Mouse (Mus musculus) CH12.LX (cell line): ENCODE data around the gene AL732309.1. TPM values are rescaled to one million over a fixed set of nuclear protein-coding genes. Genes with fewer than 3 reads are reported as not detected.
A peak's percentile ranks its signal among the peaks of the same experiment; 100 is the strongest.

Source experiments
- DNase-seq: peaks from one replicate; pipeline ENCODE4 v3.0.0-alpha.2; 2013; ENCODE audit errors: extremely low read depth
- H3K27ac ChIP-seq: 2 replicates; pipeline ENCODE4 v1.5.1; 2012; ENCODE audit warnings: low read depth, mild to moderate bottlenecking, control low read depth, moderate library complexity; ENCODE audit not compliant: insufficient read depth
- H3K27me3 ChIP-seq: replicated peaks from 2 replicates; pipeline ENCODE3; 2012; ENCODE audit warnings: inconsistent platforms
- H3K36me3 ChIP-seq, 2 experiments: replicated peaks in 1 of 2; 2 replicates each; pipeline versions ENCODE3 to v1.6.1; 2012; ENCODE audit warnings: inconsistent platforms in 1 of 2, low read length in 1 of 2, mild to moderate bottlenecking in 1 of 2, mixed read lengths in 1 of 2, moderate library complexity in 1 of 2; ENCODE audit not compliant: control insufficient read depth in 1 of 2, insufficient read depth in 1 of 2
- H3K4me1 ChIP-seq, 2 experiments: 2 replicates each; pipeline ENCODE4 v1.6.1; 2012; ENCODE audit warnings: inconsistent platforms in 1 of 2, moderate library complexity in 1 of 2; ENCODE audit not compliant: insufficient read depth in 2 of 2, control insufficient read depth in 1 of 2
- H3K4me2 ChIP-seq: 2 replicates; pipeline ENCODE4 v1.6.1; 2012; ENCODE audit warnings: low read depth, mild to moderate bottlenecking, control low read depth; ENCODE audit not compliant: poor library complexity, insufficient read depth, severe bottlenecking
- H3K4me3 ChIP-seq, 3 experiments: fragments of 150-350 bp in 1 of 3; sonication (generic) in 1 of 3; replicated peaks in 1 of 3; 2 replicates each; pipeline versions ENCODE3 to v1.5.1; 2011 to 2012; ENCODE audit warnings: low read depth in 2 of 3, low read length in 2 of 3, mild to moderate bottlenecking in 2 of 3, moderate library complexity in 2 of 3, control low read depth in 1 of 3, improper control_type of control experiment in 1 of 3, inconsistent platforms in 1 of 3, mixed read lengths in 1 of 3; ENCODE audit not compliant: poor library complexity in 1 of 3
- H3K79me2 ChIP-seq: replicated peaks from 2 replicates; pipeline ENCODE4 v1.6.1; 2012; ENCODE audit warnings: mild to moderate bottlenecking, moderate library complexity; ENCODE audit not compliant: control insufficient read depth, poor library complexity, insufficient read depth, severe bottlenecking; ENCODE audit errors: extremely low read depth
- H3K9ac ChIP-seq: 2 replicates; pipeline ENCODE4 v1.6.1; 2012; ENCODE audit warnings: low read depth, mild to moderate bottlenecking, control low read depth, moderate library complexity; ENCODE audit not compliant: insufficient read depth
- H3K9me3 ChIP-seq: replicated peaks from 2 replicates; pipeline ENCODE3; 2012; ENCODE audit warnings: low read length, inconsistent platforms, mixed read lengths
- CHD1 ChIP-seq: IDR thresholded peaks from 2 replicates; pipeline ENCODE4 v1.6.1; 2012; ENCODE audit warnings: low read depth, low read length, improper control_type of control experiment, inconsistent platforms
- CHD2 ChIP-seq: IDR thresholded peaks from 2 replicates; pipeline ENCODE4 v1.6.1; 2011; ENCODE audit warnings: low read length, improper control_type of control experiment
- CTCF ChIP-seq, 2 experiments: IDR thresholded peaks in 1 of 2; conservative IDR thresholded peaks in 1 of 2; 2 replicates each; pipeline ENCODE4 v1.5.1; 2011 to 2012; ENCODE audit warnings: low read depth in 2 of 2, low read length in 2 of 2, improper control_type of control experiment in 1 of 2, inconsistent platforms in 1 of 2, mild to moderate bottlenecking in 1 of 2, moderate library complexity in 1 of 2
- ELF1 ChIP-seq: IDR thresholded peaks from 2 replicates; pipeline ENCODE4 v1.6.1; 2014; ENCODE audit warnings: low read depth, mild to moderate bottlenecking, inconsistent platforms, low read length, improper control_type of control experiment
- EP300 ChIP-seq: IDR thresholded peaks from 2 replicates; pipeline ENCODE4 v1.6.1; 2011; ENCODE audit warnings: low read length, improper control_type of control experiment
- ETS1 ChIP-seq: conservative IDR thresholded peaks from 2 replicates; pipeline ENCODE4 v1.6.1; 2012; ENCODE audit warnings: low read depth, mild to moderate bottlenecking, inconsistent platforms, low read length, improper control_type of control experiment, moderate library complexity
- HCFC1 ChIP-seq: IDR thresholded peaks from 2 replicates; pipeline ENCODE4 v1.6.1; 2012; ENCODE audit warnings: low read depth, mild to moderate bottlenecking, inconsistent platforms, low read length, improper control_type of control experiment
- IRF4 ChIP-seq: IDR thresholded peaks from 2 replicates; pipeline ENCODE4 v1.6.1; 2014; ENCODE audit warnings: low read depth, mild to moderate bottlenecking, inconsistent platforms, low read length, improper control_type of control experiment
- JUN ChIP-seq: IDR thresholded peaks from 2 replicates; pipeline ENCODE4 v1.6.1; 2011; ENCODE audit warnings: low read depth, mild to moderate bottlenecking, low read length, improper control_type of control experiment, moderate library complexity; ENCODE audit not compliant: insufficient read depth
- KAT2A ChIP-seq: IDR thresholded peaks from 2 replicates; pipeline ENCODE4 v1.6.1; 2012; ENCODE audit warnings: low read length, improper control_type of control experiment, inconsistent platforms; ENCODE audit not compliant: insufficient replicate concordance
- MAZ ChIP-seq: IDR thresholded peaks from 2 replicates; pipeline ENCODE4 v1.6.1; 2012; ENCODE audit warnings: low read depth, mild to moderate bottlenecking, inconsistent platforms, low read length, improper control_type of control experiment, moderate library complexity
- MEF2A ChIP-seq: IDR thresholded peaks from 2 replicates; pipeline ENCODE4 v1.6.1; 2014; ENCODE audit warnings: low read depth, mild to moderate bottlenecking, inconsistent platforms, low read length, improper control_type of control experiment, borderline replicate concordance
- MXI1 ChIP-seq: IDR thresholded peaks from 2 replicates; pipeline ENCODE4 v1.6.1; 2011; ENCODE audit warnings: mild to moderate bottlenecking, low read depth, low read length, improper control_type of control experiment
- MYC ChIP-seq: IDR thresholded peaks from 2 replicates; pipeline ENCODE4 v1.6.1; 2011; ENCODE audit warnings: low read depth, mild to moderate bottlenecking, improper control_type of control experiment, low read length
- NRF1 ChIP-seq: IDR thresholded peaks from 2 replicates; pipeline ENCODE4 v1.6.1; 2014; ENCODE audit warnings: low read depth, mild to moderate bottlenecking, inconsistent platforms, low read length, improper control_type of control experiment, moderate library complexity
- POLR2AphosphoS2 ChIP-seq: IDR thresholded peaks from 2 replicates; pipeline ENCODE4 v1.6.1; 2011; ENCODE audit warnings: low read depth, low read length, improper control_type of control experiment
- RAD21 ChIP-seq: IDR thresholded peaks from 2 replicates; pipeline ENCODE4 v1.6.1; 2011; ENCODE audit warnings: low read depth, mild to moderate bottlenecking, low read length, improper control_type of control experiment, moderate library complexity
- SMC3 ChIP-seq: IDR thresholded peaks from 2 replicates; pipeline ENCODE4 v1.6.1; 2011; ENCODE audit warnings: low read depth, low read length, improper control_type of control experiment
- TCF12 ChIP-seq: IDR thresholded peaks from 2 replicates; pipeline ENCODE4 v1.6.1; 2014; ENCODE audit warnings: low read depth, mild to moderate bottlenecking, inconsistent platforms, low read length, improper control_type of control experiment
- USF1 ChIP-seq: IDR thresholded peaks from 2 replicates; pipeline ENCODE4 v1.6.1; 2014; ENCODE audit warnings: low read depth, mild to moderate bottlenecking, inconsistent platforms, low read length, improper control_type of control experiment
- USF2 ChIP-seq: conservative IDR thresholded peaks from 2 replicates; pipeline ENCODE4 v1.6.1; 2011; ENCODE audit warnings: low read depth, low read length, improper control_type of control experiment
- ZNF384 ChIP-seq: IDR thresholded peaks from 2 replicates; pipeline ENCODE4 v1.6.1; 2012; ENCODE audit warnings: low read depth, low read length, improper control_type of control experiment, inconsistent platforms
- dilution Hi-C: fragments of 300-500 bp; cut with MboI; formaldehyde crosslinking; loops from 2 replicates; pipeline ENCODE4 v1.14.3; 2020; ENCODE audit warnings: low sequenced_read_pairs; ENCODE audit not compliant: extremely low pct_unique_long_range_greater_than_20kb, extremely low pct_ligation_motif_present
- in situ Hi-C: fragments of 300-500 bp; cut with MboI; formaldehyde crosslinking; loops from 3 replicates; pipeline ENCODE4 v1.14.3; 2019; ENCODE audit warnings: low sequenced_read_pairs, low pct_ligation_motif_present, low pct_unique_long_range_greater_than_20kb, mixed read lengths
- polyA plus RNA-seq: library from polyadenylated mRNA; unstranded; fragments of >175 nt; gene quantifications from 2 replicates; pipeline ENCODE4 v1.2.1, GENCODE M21; 2012; ENCODE audit warnings: low read depth; ENCODE audit not compliant: insufficient read length
- total RNA-seq, 2 experiments: library from RNA; depleted of rRNA; stranded (reverse); fragments of 300-350 nt in 1 of 2; fragments of >200 nt in 1 of 2; gene quantifications; 2 replicates each; pipeline ENCODE4 v1.2.3; 2012 to 2014

Gene AL732309.1
- total and polyA plus RNA-seq, 3 experiments = 4.5 to 8.9 (median 6.7) TPM

GRCm38 (mm10) chr2:25211121-25211670 lies 35.5 kb downstream of the AL732309.1 start, which contains the start of gene Nelfb (continued):
- TF ChIP-seq ZNF384 (no peak), ELF1 (peak; percentile 94), MXI1 (peak; percentile 97), NRF1 (peak; percentile 62), TCF12 (peak; percentile 91), IRF4 (peak; percentile 92), USF1 (0 out of 2 replicates have a peak, but pooled peaks have one; percentile 2), CHD1 (no peak), POLR2AphosphoS2 (no peak; the same call in 1 of the 2 replicates), USF2 (no peak), EP300 (no peak), CHD2 (0 out of 2 replicates have a peak, but pooled peaks have one; percentile 27), MEF2A (peak; percentile 74), KAT2A (peak; percentile 86; the same call in 1 of the 2 replicates), CTCF (conservative IDR thresholded peaks at IDR 0.05 in 1 of 2, IDR thresholded peaks at IDR 0.05 in 1 of 2; ENCODE audit: low read depth in 2 of 2, low read length in 2 of 2) (no peak), ETS1 (peak; percentile 19; the same call in 1 of the 2 replicates), HCFC1 (peak; percentile 93), JUN (no peak), SMC3 (no peak), RAD21 (no peak)
- TF ChIP-seq, all 38 proteins: peak for 22

GRCm38 (mm10) chr2:25210686-25211085 lies 36.0 kb downstream of the AL732309.1 start:
- in situ Hi-C loops (no loop called here), dilution Hi-C loops (no loop called here)

More at GRCm38 (mm10) chr2:25210686-25211085, 36.0 kb downstream of the AL732309.1 start:
- peak overlapping the region; percentile 89 for H3K4me2 ChIP-seq
- peaks cover 13 to 29% of the 10 kb centered on the region in 2 experiments for H3K4me1 ChIP-seq
- H3K9ac ChIP-seq = peak overlapping the region; percentile 84
- DNase-seq = no peak
- TF ChIP-seq CHD2 = no peak
- no peak for TF ChIP-seq TCF12
- TF ChIP-seq MYC = no peak
- TF ChIP-seq USF2 = no peak
- TF ChIP-seq MAZ = no peak
- peak overlapping the region; percentile 78 to 93 (median 89) for H3K4me3 ChIP-seq
- H3K79me2 ChIP-seq = peaks cover 23% of the 10 kb centered on the region
- H3K27ac ChIP-seq = no peak overlapping the region
- H3K36me3 ChIP-seq = peaks cover 29 to 40% of the 10 kb centered on the region in 2 experiments
- peaks cover 3% of the 10 kb centered on the region for H3K27me3 ChIP-seq
- no peaks in the 10 kb centered on the region for H3K9me3 ChIP-seq
